9 mouse cellular contexts compared by ENCODE assay signal in the genomic region with DNA sequence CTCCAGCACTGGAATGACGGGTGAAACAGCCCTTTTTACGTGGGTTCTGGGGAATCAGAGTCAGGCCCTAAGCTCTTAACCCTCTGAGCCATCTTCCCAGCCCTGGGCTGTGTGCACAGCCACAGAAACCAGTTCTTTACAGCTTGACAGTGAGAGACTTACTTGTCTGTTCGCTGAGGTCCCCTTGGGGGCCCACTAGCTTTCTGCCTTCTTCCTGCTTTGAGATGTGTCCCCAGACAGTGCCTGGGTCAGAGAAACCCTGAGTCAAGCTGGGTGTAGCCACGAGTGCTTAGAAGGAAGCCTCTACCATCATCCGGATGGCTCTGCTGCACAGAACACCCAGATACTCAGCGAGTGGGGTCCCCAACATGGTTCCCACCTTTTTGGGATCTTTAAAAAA. TPM values are rescaled to one million over a fixed set of nuclear protein-coding genes. Genes with fewer than 3 reads are reported as not detected.
DNase-seq lines count a peak whose midpoint lies in the region; ATAC-seq and TF ChIP-seq lines count a peak whose summit lies in the region.
"Had no signal": no experiment of that assay in that cellular context is flagged by ENCODE, and none has a peak within 500 bp of the region (broad histone marks: within the 10 kb centered on the region; RNA-seq: fewer than 3 reads in every experiment).

No protein-coding gene starts in this region.

- DNase-seq in forebrain, embryonic 11.5 days (ENCODE audit: low spot score): no peak
- DNase-seq in liver, embryonic 11.5 days (ENCODE audit: low spot score): no peak
- no peak for DNase-seq in adrenal gland, postnatal 4 days (ENCODE audit: low spot score in 2 of 2)
- DNase-seq in embryo, embryonic 10 days (ENCODE audit: low spot score): no peak
- DNase-seq: gastrocnemius, postnatal 14 days had no signal

- no peaks in the 10 kb centered on the region for H3K9me3 ChIP-seq in forebrain, embryonic 12.5 days
- no peaks in the 10 kb centered on the region for H3K9me3 ChIP-seq in forebrain, embryonic 11.5 days (ENCODE audit: control insufficient read depth, low read length)
- no peaks in the 10 kb centered on the region for H3K9me3 ChIP-seq in liver, embryonic 12.5 days (replicated peaks)
- no peaks in the 10 kb centered on the region for H3K9me3 ChIP-seq in liver, embryonic 11.5 days (ENCODE audit: control insufficient read depth, low read length)

- no peaks in the 10 kb centered on the region for H3K27me3 ChIP-seq in forebrain, embryonic 12.5 days
- H3K27me3 ChIP-seq in forebrain, embryonic 11.5 days (ENCODE audit: control insufficient read depth, insufficient read depth, low read length): no peaks in the 10 kb centered on the region
- no peaks in the 10 kb centered on the region for H3K27me3 ChIP-seq in liver, embryonic 12.5 days (replicated peaks)
- no peaks in the 10 kb centered on the region for H3K27me3 ChIP-seq in liver, embryonic 11.5 days (replicated peaks; ENCODE audit: control insufficient read depth, insufficient read depth, low read length)
- H3K27me3 ChIP-seq in myocyte (ENCODE audit: control insufficient read depth, insufficient read depth, insufficient read length): no peaks in the 10 kb centered on the region

- H3K4me1 ChIP-seq in forebrain, embryonic 12.5 days: peaks cover 100% of the 10 kb centered on the region
- H3K4me1 ChIP-seq in forebrain, embryonic 11.5 days (replicated peaks; ENCODE audit: control insufficient read depth, insufficient read depth, low read length): peaks cover 35% of the 10 kb centered on the region
- H3K4me1 ChIP-seq in liver, embryonic 12.5 days: peaks cover 98% of the 10 kb centered on the region
- H3K4me1 ChIP-seq in liver, embryonic 11.5 days (replicated peaks; ENCODE audit: control insufficient read depth, insufficient read depth, low read length): peaks cover 91% of the 10 kb centered on the region
- H3K4me1 ChIP-seq in brown adipose tissue, adult 24 weeks (ENCODE audit: control insufficient read depth, insufficient read depth, insufficient read length, low read length): peaks cover 83% of the 10 kb centered on the region

- no peak for TF ChIP-seq POLR2A in myocyte (IDR thresholded peaks at IDR 0.05; ENCODE audit: insufficient read length, low read depth)

- H3K27ac ChIP-seq in forebrain, embryonic 12.5 days: 0 out of 2 replicates have a peak overlapping the region, but pooled peaks have one; percentile 8
- H3K27ac ChIP-seq in forebrain, embryonic 11.5 days (ENCODE audit: low read depth, low read length): no peak overlapping the region
- H3K27ac ChIP-seq in liver, embryonic 12.5 days: peak overlapping the region; percentile 5; the same call in 1 of the 2 replicates
- no peak overlapping the region for H3K27ac ChIP-seq in liver, embryonic 11.5 days (ENCODE audit: low read depth, low read length)
- peak overlapping the region; percentile 55 for H3K27ac ChIP-seq in brown adipose tissue, adult 24 weeks (replicated peaks; ENCODE audit: low read depth, low read length)

- 0 out of 2 replicates have a peak overlapping the region, but pooled peaks have one; percentile 17 for H3K9ac ChIP-seq in forebrain, embryonic 12.5 days
- no peak overlapping the region for H3K9ac ChIP-seq in forebrain, embryonic 11.5 days (ENCODE audit: low read length)
- no peak overlapping the region for H3K9ac ChIP-seq in liver, embryonic 12.5 days
- no peak overlapping the region for H3K9ac ChIP-seq in liver, embryonic 11.5 days (ENCODE audit: low read depth, low read length)

- H3K36me3 ChIP-seq in forebrain, embryonic 12.5 days (replicated peaks): 0 out of 2 replicates have a peak, but pooled peaks cover 7% of the 10 kb centered on the region
- H3K36me3 ChIP-seq in forebrain, embryonic 11.5 days (ENCODE audit: control insufficient read depth, insufficient read depth, low read length): no peaks in the 10 kb centered on the region
- peaks cover 4% of the 10 kb centered on the region; the same call in 1 of the 2 replicates for H3K36me3 ChIP-seq in liver, embryonic 12.5 days
- H3K36me3 ChIP-seq in liver, embryonic 11.5 days (ENCODE audit: control insufficient read depth, insufficient read depth, low read length): no peaks in the 10 kb centered on the region; the same call in 1 of the 2 replicates
- H3K36me3 ChIP-seq in myocyte (ENCODE audit: control insufficient read depth, insufficient read depth): no peaks in the 10 kb centered on the region

- WGBS in forebrain, embryonic 12.5 days: 71% methylated on average over 6 of the region's 6 CpGs
- 81% methylated on average over 6 of the region's 6 CpGs for WGBS in forebrain, embryonic 11.5 days
- WGBS in liver, embryonic 12.5 days (ENCODE audit: insufficient replicate concordance): 32% methylated on average over 6 of the region's 6 CpGs
- 49% methylated on average over 6 of the region's 6 CpGs for WGBS in liver, embryonic 11.5 days

- no peak overlapping the region for H3K4me3 ChIP-seq in forebrain, embryonic 12.5 days (replicated peaks)
- H3K4me3 ChIP-seq in forebrain, embryonic 11.5 days (ENCODE audit: low read depth, low read length): no peak overlapping the region
- no peak overlapping the region for H3K4me3 ChIP-seq in liver, embryonic 12.5 days
- no peak overlapping the region for H3K4me3 ChIP-seq in liver, embryonic 11.5 days (ENCODE audit: low read depth, low read length)
- H3K4me3 ChIP-seq in brown adipose tissue, adult 24 weeks (ENCODE audit: insufficient read depth, low read depth, low read length): no peak overlapping the region
- no peak overlapping the region for H3K4me3 ChIP-seq in myocyte

- no peak for ATAC-seq in forebrain, embryonic 12.5 days (ENCODE audit: low FRiP score)
- no peak for ATAC-seq in forebrain, embryonic 11.5 days (replicated peaks; ENCODE audit: low FRiP score)
- no peak for ATAC-seq in liver, embryonic 12.5 days
- ATAC-seq in liver, embryonic 11.5 days (replicated peaks; ENCODE audit: low FRiP score): no peak

- H3K4me2 ChIP-seq in forebrain, embryonic 12.5 days: no peak overlapping the region
- no peak overlapping the region for H3K4me2 ChIP-seq in forebrain, embryonic 11.5 days (ENCODE audit: low read depth, low read length, severe bottlenecking)
- no peak overlapping the region for H3K4me2 ChIP-seq in liver, embryonic 12.5 days
- H3K4me2 ChIP-seq in liver, embryonic 11.5 days: no peak overlapping the region
- H3K4me2 ChIP-seq in myocyte (ENCODE audit: low read depth): peak overlapping the region; percentile 68

- no peak overlapping the region for H3ac ChIP-seq in myocyte (ENCODE audit: control insufficient read depth, insufficient read length)

- H3K79me2 ChIP-seq in myocyte (ENCODE audit: control insufficient read depth, insufficient read depth): peaks cover 94% of the 10 kb centered on the region

TF ChIP-seq in myocyte, 11 proteins besides CTCF, POLR2A, EP300 and RAD21:
- TF ChIP-seq MAX (IDR thresholded peaks at IDR 0.05; ENCODE audit: low read depth) (no peak), USF1 (IDR thresholded peaks at IDR 0.05; ENCODE audit: low read depth) (no peak), MYOD1 (IDR thresholded peaks at IDR 0.05; ENCODE audit: control insufficient read depth in 1 of 3, insufficient read length in 2 of 3, low read depth in 2 of 3) (no peak), REST (IDR thresholded peaks at IDR 0.05; ENCODE audit: insufficient read depth, insufficient read length) (no peak), E2F4 (IDR thresholded peaks at IDR 0.05; ENCODE audit: insufficient read depth) (no peak), POLR2AphosphoS2 (IDR thresholded peaks at IDR 0.05; ENCODE audit: insufficient read length, low read depth) (peak; percentile 7), TCF12 (IDR thresholded peaks at IDR 0.05; ENCODE audit: insufficient read depth, poor library complexity, severe bottlenecking) (no peak), CEBPB (IDR thresholded peaks at IDR 0.05; ENCODE audit: insufficient read depth, poor library complexity, severe bottlenecking) (no peak)
TF ChIP-seq in myocyte: peak in this region for 1.

RNA-seq across cellular contexts. Expression of gene Zmiz1, which starts 15.7 kb away (rescaled TPM):
- 64.1 and 68.3 TPM in 2 replicates for polyA plus RNA-seq in forebrain, embryonic 12.5 days (2016; fragmentation: Nextera tagmentation; extraction: Ambion mirVana)
- polyA plus RNA-seq in forebrain, embryonic 11.5 days (2014; fragmentation: Nextera tagmentation; extraction: Ambion mirVana): 70.1 and 71.2 TPM in 2 replicates
- polyA plus RNA-seq in liver, embryonic 12.5 days (2016; fragmentation: Nextera tagmentation; extraction: Ambion mirVana): 9.1 and 10.2 TPM in 2 replicates
- polyA plus RNA-seq in liver, embryonic 11.5 days (2014; fragmentation: Nextera tagmentation; extraction: Ambion mirVana): 27.5 and 31.0 TPM in 2 replicates
- polyA plus RNA-seq in brown adipose tissue, adult 24 weeks (2012; ENCODE audit: insufficient read depth, insufficient read length, missing spikeins): 15.0 and 17.0 TPM in 2 replicates
- 34.5 TPM for polyA plus RNA-seq in myocyte (2012; fragmentation: generic; extraction: Trizol)
- total RNA-seq in adrenal gland, postnatal 4 days (2021): 100 to 1,000 TPM; 105 to 122 TPM

Comparison
In these comparisons a context has a peak if more than half of its experiments do, and no peak if none do; other contexts are left out.
1. H3K27ac ChIP-seq: peak in forebrain, embryonic 12.5 days (single experiment), liver, embryonic 12.5 days (single experiment) and brown adipose tissue, adult 24 weeks (single experiment); none in forebrain, embryonic 11.5 days (single experiment) and liver, embryonic 11.5 days (single experiment).